Mouse (Mus musculus) forebrain, embryonic 15.5 days (tissue): ENCODE data around the gene Zbtb24. TPM values are rescaled to one million over a fixed set of nuclear protein-coding genes. Genes with fewer than 3 reads are reported as not detected.
"Not testable (repeated sequence)": the region's sequence is repeated elsewhere in the genome, so short reads cannot be mapped to it uniquely, and the experiment has no call there.

Experiments
- ATAC-seq: fragments of 200-750 bp; cut with Nextera tagmentation; replicated peaks from 2 replicates; pipeline ENCODE4 v1.8.0; 2017; ENCODE audit warnings: mild to moderate bottlenecking, moderate TSS enrichment, moderate library complexity
- H3K27ac ChIP-seq: fragments of 300-500 bp; sonication (generic); replicated peaks from 2 replicates; pipeline ENCODE4 v1.5.1; 2015; ENCODE audit warnings: mild to moderate bottlenecking, inconsistent platforms
- H3K27me3 ChIP-seq: fragments of 300-500 bp; sonication (generic); 2 replicates; pipeline ENCODE4 v1.6.1; 2015; ENCODE audit warnings: inconsistent platforms
- H3K36me3 ChIP-seq: fragments of 300-500 bp; sonication (generic); 2 replicates; pipeline ENCODE4 v1.6.1; 2015; ENCODE audit warnings: mild to moderate bottlenecking, inconsistent platforms
- H3K4me1 ChIP-seq: fragments of 300-500 bp; sonication (generic); 2 replicates; pipeline ENCODE4 v1.6.1; 2015; ENCODE audit warnings: inconsistent platforms
- H3K4me2 ChIP-seq: fragments of 300-500 bp; sonication (generic); replicated peaks from 2 replicates; pipeline ENCODE4 v1.6.1; 2015; ENCODE audit warnings: mild to moderate bottlenecking, inconsistent platforms
- H3K4me3 ChIP-seq: fragments of 300-500 bp; sonication (generic); 2 replicates; pipeline ENCODE4 v1.5.1; 2015; ENCODE audit warnings: mild to moderate bottlenecking, inconsistent platforms
- H3K9ac ChIP-seq: fragments of 300-500 bp; sonication (generic); replicated peaks from 2 replicates; pipeline ENCODE4 v1.6.1; 2015; ENCODE audit warnings: mild to moderate bottlenecking, inconsistent platforms
- H3K9me3 ChIP-seq: fragments of 300-500 bp; sonication (generic); 2 replicates; pipeline ENCODE4 v1.6.1; 2016; ENCODE audit warnings: inconsistent platforms
- WGBS: fragments of 180-500 bp; shearing (Covaris S2); methylation state at CpG from one replicate; pipeline ENCODE4 v1.1.7; 2015; ENCODE audit warnings: mixed read lengths; 5-methylcytosine and 5-hydroxymethylcytosine counted together
- polyA plus RNA-seq: library from polyadenylated mRNA; unstranded; fragments of >200 nt; fragmentation: Nextera tagmentation; extraction: Ambion mirVana; gene quantifications from 2 replicates; pipeline ENCODE4 v1.2.1, GENCODE M21; 2015

The Zbtb24 gene
- 20.7 and 22.0 TPM in 2 replicates for polyA plus RNA-seq

GRCm38 (mm10) chr10:41450137-41450670, at the start of gene Zbtb24:
Gene Zbtb24 (plus strand): TSS chr10:41450383.
- Histone ChIP-seq H3K9me3 (no peaks in the 10 kb centered on the region), H3K4me1 (peaks cover 31% of the 10 kb centered on the region), H3K27ac (peak within 1 kb of the TSS; percentile 75), H3K27me3 (no peaks in the 10 kb centered on the region), H3K4me3 (peak within 1 kb of the TSS; percentile 80), H3K36me3 (peaks cover 8% of the 10 kb centered on the region), H3K9ac (peak within 1 kb of the TSS; percentile 75), H3K4me2 (peak within 1 kb of the TSS; percentile 65)
- under 1% methylated on average over 44 of the region's 49 CpGs for WGBS
- peak; percentile 94 for ATAC-seq

- Histone ChIP-seq H3K36me3 (no peaks in the 10 kb centered on the region), H3K4me3 (no peak overlapping the region), H3K4me1 (no peaks in the 10 kb centered on the region), H3K27me3 (no peaks in the 10 kb centered on the region), H3K4me2 (no peak overlapping the region), H3K9ac (no peak overlapping the region), H3K9me3 (no peaks in the 10 kb centered on the region), H3K27ac (no peak overlapping the region)
- 82% methylated on average over 3 of the region's 3 CpGs for WGBS
- ATAC-seq, result no peak
Measured at GRCm38 (mm10) chr10:41401097-41401496, 49.1 kb upstream of the Zbtb24 start.

- Histone ChIP-seq H3K4me2 (no peak overlapping the region), H3K9ac (no peak overlapping the region), H3K27me3 (no peaks in the 10 kb centered on the region), H3K4me3 (no peak overlapping the region), H3K4me1 (no peaks in the 10 kb centered on the region), H3K36me3 (no peaks in the 10 kb centered on the region), H3K9me3 (no peaks in the 10 kb centered on the region), H3K27ac (no peak overlapping the region)
- WGBS, result 79% methylated on average over 2 of the region's 2 CpGs
- ATAC-seq, result no peak
Measured at GRCm38 (mm10) chr10:41403364-41403763, 46.8 kb upstream of the Zbtb24 start.

GRCm38 (mm10) chr10:41403893-41404612, 46.1 kb upstream of the Zbtb24 start:
- no peaks in the 10 kb centered on the region for H3K4me1 ChIP-seq
- H3K9ac ChIP-seq, result no peak overlapping the region
- WGBS, result 48% methylated on average over 3 of the region's 3 CpGs
- no peak for ATAC-seq
- H3K4me3 ChIP-seq, result no peak overlapping the region
- no peak overlapping the region for H3K27ac ChIP-seq
- no peak overlapping the region for H3K4me2 ChIP-seq
- H3K9me3 ChIP-seq, result no peaks in the 10 kb centered on the region
- H3K36me3 ChIP-seq, result no peaks in the 10 kb centered on the region
- H3K27me3 ChIP-seq, result no peaks in the 10 kb centered on the region

- 94% methylated on average over 4 of the region's 4 CpGs for WGBS
- ATAC-seq, H3K9ac ChIP-seq: not testable (repeated sequence)
Measured at GRCm38 (mm10) chr10:41410176-41410575, 40.0 kb upstream of the Zbtb24 start.

GRCm38 (mm10) chr10:41410821-41411220, 39.4 kb upstream of the Zbtb24 start:
- H3K4me1 ChIP-seq, H3K36me3 ChIP-seq, H3K4me3 ChIP-seq, H3K9ac ChIP-seq, H3K9me3 ChIP-seq, H3K27ac ChIP-seq, H3K27me3 ChIP-seq, H3K4me2 ChIP-seq, ATAC-seq: not testable (repeated sequence)
- WGBS, result 93% methylated on average over 1 of the region's 1 CpGs

More at GRCm38 (mm10) chr10:41410176-41410575, 40.0 kb upstream of the Zbtb24 start:
- H3K4me3 ChIP-seq, H3K27ac ChIP-seq, H3K9me3 ChIP-seq, H3K4me1 ChIP-seq, H3K27me3 ChIP-seq, H3K4me2 ChIP-seq, H3K36me3 ChIP-seq: not testable (repeated sequence)

GRCm38 (mm10) chr10:41413471-41413870, 36.7 kb upstream of the Zbtb24 start:
- WGBS, result 93% methylated on average over 1 of the region's 1 CpGs
- not testable (repeated sequence) for ATAC-seq

GRCm38 (mm10) chr10:41415368-41415767, 34.8 kb upstream of the Zbtb24 start:
- not testable (repeated sequence) for H3K4me3 ChIP-seq, H3K36me3 ChIP-seq, H3K4me1 ChIP-seq, H3K27ac ChIP-seq, H3K4me2 ChIP-seq, H3K27me3 ChIP-seq, H3K9ac ChIP-seq, ATAC-seq
- H3K9me3 ChIP-seq, result 0 out of 2 replicates have a peak, but pooled peaks cover 10% of the 10 kb centered on the region
- WGBS, result 95% methylated on average over 2 of the region's 2 CpGs

More at GRCm38 (mm10) chr10:41413471-41413870, 36.7 kb upstream of the Zbtb24 start:
- H3K9me3 ChIP-seq, result 0 out of 2 replicates have a peak, but pooled peaks cover 11% of the 10 kb centered on the region
- not testable (repeated sequence) for H3K27me3 ChIP-seq, H3K4me1 ChIP-seq, H3K4me2 ChIP-seq, H3K27ac ChIP-seq, H3K36me3 ChIP-seq, H3K4me3 ChIP-seq, H3K9ac ChIP-seq

- Histone ChIP-seq H3K27me3 (no peaks in the 10 kb centered on the region), H3K36me3 (no peaks in the 10 kb centered on the region), H3K9me3 (0 out of 2 replicates have a peak, but pooled peaks cover 5% of the 10 kb centered on the region), H3K27ac (no peak overlapping the region), H3K4me3 (no peak overlapping the region), H3K4me2 (no peak overlapping the region), H3K9ac (no peak overlapping the region), H3K4me1 (no peaks in the 10 kb centered on the region)
- WGBS, result 85% methylated on average over 9 of the region's 9 CpGs
- ATAC-seq, result no peak
Measured at GRCm38 (mm10) chr10:41420496-41421200, 29.5 kb upstream of the Zbtb24 start.

- no peak overlapping the region for H3K4me2 ChIP-seq
- no peaks in the 10 kb centered on the region for H3K9me3 ChIP-seq
- WGBS, result 76% methylated on average over 2 of the region's 2 CpGs
- no peaks in the 10 kb centered on the region for H3K36me3 ChIP-seq
- H3K9ac ChIP-seq, result no peak overlapping the region
- H3K27me3 ChIP-seq, result no peaks in the 10 kb centered on the region
- no peaks in the 10 kb centered on the region for H3K4me1 ChIP-seq
- H3K27ac ChIP-seq, result no peak overlapping the region
- H3K4me3 ChIP-seq, result no peak overlapping the region
- no peak for ATAC-seq
Measured at GRCm38 (mm10) chr10:41423681-41424080, 26.5 kb upstream of the Zbtb24 start.

- H3K27me3 ChIP-seq, result no peaks in the 10 kb centered on the region
- H3K4me1 ChIP-seq, result no peaks in the 10 kb centered on the region
- no peak overlapping the region for H3K4me2 ChIP-seq
- H3K9ac ChIP-seq, result no peak overlapping the region
- no peaks in the 10 kb centered on the region for H3K36me3 ChIP-seq
- H3K27ac ChIP-seq, result no peak overlapping the region
- no peaks in the 10 kb centered on the region for H3K9me3 ChIP-seq
- ATAC-seq, result no peak
- WGBS, result 58% methylated on average over 6 of the region's 6 CpGs
- H3K4me3 ChIP-seq, result no peak overlapping the region
Measured at GRCm38 (mm10) chr10:41426368-41426767, 23.8 kb upstream of the Zbtb24 start.

GRCm38 (mm10) chr10:41434624-41435023, 15.6 kb upstream of the Zbtb24 start:
- Histone ChIP-seq H3K27me3 (no peaks in the 10 kb centered on the region), H3K4me3 (no peak overlapping the region), H3K36me3 (no peaks in the 10 kb centered on the region), H3K9ac (no peak overlapping the region), H3K9me3 (no peaks in the 10 kb centered on the region), H3K4me2 (no peak overlapping the region), H3K4me1 (no peaks in the 10 kb centered on the region), H3K27ac (no peak overlapping the region)
- ATAC-seq, result no peak
- 26% methylated on average over 4 of the region's 4 CpGs for WGBS
